Mouse (Mus musculus): ENCODE results near the gene Klf1. TPM values are rescaled to one million over a fixed set of nuclear protein-coding genes. Genes with fewer than 3 reads are reported as not detected.

Gene Klf1
- under 1 TPM in 1 of 2 experiments, not detected in 1; 0.67 TPM for total RNA-seq (2021)
- long read RNA-seq, experiment 1 = 0 reads
- long read RNA-seq, experiment 2, partial matches to known transcripts = 0 of 4 reads
- long read RNA-seq, experiment 2, other reads (novel, unspliced or antisense) = 0 of 4 reads

DNA sequence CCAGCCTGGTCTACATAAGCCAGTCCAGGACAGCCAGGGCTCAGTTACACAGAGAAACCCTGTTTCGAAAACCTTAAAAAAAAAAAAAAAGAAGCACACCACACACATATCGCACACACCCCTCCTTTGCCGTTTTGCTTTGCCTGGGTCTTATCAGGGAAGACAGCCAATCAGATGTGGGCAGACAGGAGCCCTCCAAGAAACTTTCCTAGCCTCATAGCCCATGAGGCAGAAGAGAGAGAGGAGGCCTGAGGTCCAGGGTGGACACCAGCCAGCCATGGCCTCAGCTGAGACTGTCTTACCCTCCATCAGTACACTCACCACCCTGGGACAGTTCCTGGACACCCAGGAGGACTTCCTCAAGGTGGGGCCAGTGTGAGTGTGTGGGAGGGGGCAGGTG is at the start of gene Klf1:
TSS of gene Klf1 (plus strand) at position 177 of the 400 bp plus-strand sequence.
- DNase-seq (ENCODE audit: low spot score in 2 of 2) = no peak

GRCm38 (mm10) chr8:84856434-84856833 is 45.3 kb upstream of the Klf1 start:
- DNase-seq (ENCODE audit: low spot score in 2 of 2) = no peak

DNA sequence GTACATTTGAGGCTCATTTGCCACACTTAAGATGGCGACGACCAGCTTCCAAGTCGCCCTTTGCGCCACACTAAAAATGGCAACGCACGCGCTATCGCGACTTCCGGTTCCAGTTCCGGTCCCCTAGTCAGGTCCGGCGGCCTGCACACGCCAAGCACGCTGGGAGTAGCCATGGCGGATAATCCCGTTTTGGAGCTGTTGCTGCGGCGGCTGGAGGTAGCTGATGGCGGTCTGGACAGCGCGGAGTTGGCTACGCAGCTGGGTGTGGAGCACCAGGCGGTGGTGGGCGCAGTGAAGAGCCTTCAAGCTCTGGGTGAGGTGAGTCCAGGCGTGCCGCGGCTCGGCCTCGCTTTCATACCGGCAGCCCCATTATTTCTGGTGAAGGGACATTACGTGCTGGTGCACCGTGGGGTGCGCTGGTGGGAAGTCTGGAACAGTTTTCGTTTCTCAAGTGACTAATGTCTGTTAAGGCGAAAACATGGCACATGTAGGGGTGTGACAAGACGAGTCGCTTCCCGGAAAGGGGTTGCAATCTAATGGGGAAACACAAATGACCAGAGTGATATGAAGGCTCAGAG is 44.8 kb upstream of the Klf1 start, which contains the start of gene Farsa:
TSS of gene Farsa (plus strand) at position 126 of the 578 bp plus-strand sequence.
- DNase-seq (ENCODE audit: low spot score in 2 of 2) = peak; percentile 82 to 93

GRCm38 (mm10) chr8:84871376-84872308 is 30.1 kb upstream of the Klf1 start, which contains the start of gene Syce2:
Gene Syce2, plus strand, starts transcription at chr8:84872111.
- DNase-seq (ENCODE audit: low spot score in 2 of 2) = peak; percentile 63 to 84

DNA sequence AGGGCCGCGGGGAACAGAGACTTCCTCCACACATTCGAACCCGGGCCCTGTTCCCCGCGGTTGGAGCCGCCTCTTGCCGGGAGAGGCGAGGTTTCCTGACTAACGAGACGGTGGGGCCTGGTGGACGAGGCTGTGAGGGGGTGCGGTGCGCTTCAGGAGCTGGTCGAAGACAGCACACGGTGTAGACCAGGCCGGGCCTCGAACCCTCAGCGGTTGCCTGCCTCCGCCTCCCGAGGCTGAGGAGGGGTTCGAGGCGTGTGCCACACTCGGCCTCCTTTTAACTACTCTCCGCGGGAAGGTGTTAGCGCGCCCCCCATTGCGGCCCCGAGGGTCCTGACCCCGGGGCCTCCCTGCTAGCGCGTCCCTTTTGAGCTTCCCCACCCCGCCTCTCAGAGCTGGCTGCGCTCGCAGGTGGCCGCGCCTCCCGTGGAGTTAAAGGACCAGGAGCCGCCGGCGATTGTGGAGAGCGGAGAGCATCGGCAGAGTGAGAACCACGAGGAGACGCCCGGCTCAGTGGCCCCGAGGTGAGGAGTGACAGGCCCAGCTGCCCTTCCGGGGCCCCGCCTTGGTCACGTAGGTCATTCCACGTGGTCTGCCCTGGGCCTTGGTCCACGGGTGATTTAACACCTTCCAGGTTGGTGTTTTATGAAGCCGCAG is 29.3 kb upstream of the Klf1 start:
- DNase-seq (ENCODE audit: low spot score in 2 of 2) = peak; percentile 26 to 44

DNA sequence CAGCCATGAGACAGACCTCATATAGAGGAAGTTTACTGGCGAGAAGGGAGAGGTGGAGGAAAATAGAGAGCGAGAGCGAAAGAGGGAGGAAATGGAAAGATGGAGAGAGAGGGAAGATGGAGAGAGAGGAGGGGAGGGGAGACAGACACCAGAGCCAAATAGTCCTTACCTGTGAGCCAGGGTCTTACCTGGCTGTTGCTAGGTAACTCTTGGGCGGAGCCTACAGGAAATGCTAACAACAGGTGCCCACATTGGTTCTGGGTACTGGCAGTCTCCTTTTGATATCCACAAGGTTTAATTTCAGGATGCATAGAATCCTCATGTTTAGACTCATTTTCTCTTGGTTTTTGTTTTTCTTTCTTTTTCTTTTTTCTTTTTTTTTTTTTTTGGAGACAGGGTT is 28.7 kb upstream of the Klf1 start:
- DNase-seq (ENCODE audit: low spot score in 2 of 2) = no peak

GRCm38 (mm10) chr8:84874339-84874738 is 27.4 kb upstream of the Klf1 start:
- no peak for DNase-seq (ENCODE audit: low spot score in 2 of 2)

GRCm38 (mm10) chr8:84877297-84878035 is 24.3 kb upstream of the Klf1 start:
- DNase-seq (ENCODE audit: low spot score in 2 of 2) = no peak

- DNase-seq (ENCODE audit: low spot score in 2 of 2) = no peak
Observed at GRCm38 (mm10) chr8:84878915-84879314, 22.8 kb upstream of the Klf1 start.

DNA sequence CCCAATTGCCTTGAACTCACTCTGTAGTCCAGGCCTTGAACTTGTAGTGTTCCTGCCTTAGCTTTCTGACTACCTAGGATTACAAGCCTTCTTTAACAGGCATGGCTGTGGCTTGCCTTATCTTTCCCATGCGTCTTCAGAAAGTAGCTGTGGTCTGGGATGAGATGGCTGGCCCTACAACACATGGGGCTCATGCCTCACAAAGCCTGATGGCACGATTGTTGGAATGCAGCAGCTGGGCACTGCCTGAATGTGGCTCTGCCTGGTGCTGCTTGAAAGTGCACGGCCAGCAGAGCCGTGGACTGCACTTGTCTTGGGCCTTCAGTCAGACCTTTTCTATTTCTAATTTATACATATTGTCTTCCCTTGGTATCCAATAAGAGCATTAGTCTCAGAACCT is 17.0 kb upstream of the Klf1 start:
- DNase-seq (ENCODE audit: low spot score in 2 of 2) = no peak

GRCm38 (mm10) chr8:84888280-84888679 is 13.4 kb upstream of the Klf1 start:
- DNase-seq (ENCODE audit: low spot score in 2 of 2) = no peak

DNA sequence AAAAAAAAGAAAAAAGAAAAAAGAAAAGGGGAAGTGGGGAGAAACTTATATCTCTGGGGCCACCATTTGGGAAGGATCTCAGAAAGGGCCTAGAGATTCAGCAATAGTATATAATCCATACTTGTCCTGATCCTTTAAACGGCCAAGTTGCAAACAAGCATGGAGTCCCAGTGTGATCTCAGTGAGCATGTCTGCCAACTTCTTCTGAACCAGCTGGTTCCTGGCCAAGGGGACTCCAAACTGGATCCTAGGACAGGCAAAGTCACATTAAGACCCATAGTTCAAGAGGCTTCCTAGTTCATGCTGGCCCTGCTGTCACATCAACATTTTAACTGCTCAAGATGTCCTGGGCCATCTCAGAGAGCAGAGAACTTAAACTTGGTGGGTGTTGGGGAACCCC is 12.6 kb upstream of the Klf1 start:
- no peak for DNase-seq (ENCODE audit: low spot score in 2 of 2)

DNA sequence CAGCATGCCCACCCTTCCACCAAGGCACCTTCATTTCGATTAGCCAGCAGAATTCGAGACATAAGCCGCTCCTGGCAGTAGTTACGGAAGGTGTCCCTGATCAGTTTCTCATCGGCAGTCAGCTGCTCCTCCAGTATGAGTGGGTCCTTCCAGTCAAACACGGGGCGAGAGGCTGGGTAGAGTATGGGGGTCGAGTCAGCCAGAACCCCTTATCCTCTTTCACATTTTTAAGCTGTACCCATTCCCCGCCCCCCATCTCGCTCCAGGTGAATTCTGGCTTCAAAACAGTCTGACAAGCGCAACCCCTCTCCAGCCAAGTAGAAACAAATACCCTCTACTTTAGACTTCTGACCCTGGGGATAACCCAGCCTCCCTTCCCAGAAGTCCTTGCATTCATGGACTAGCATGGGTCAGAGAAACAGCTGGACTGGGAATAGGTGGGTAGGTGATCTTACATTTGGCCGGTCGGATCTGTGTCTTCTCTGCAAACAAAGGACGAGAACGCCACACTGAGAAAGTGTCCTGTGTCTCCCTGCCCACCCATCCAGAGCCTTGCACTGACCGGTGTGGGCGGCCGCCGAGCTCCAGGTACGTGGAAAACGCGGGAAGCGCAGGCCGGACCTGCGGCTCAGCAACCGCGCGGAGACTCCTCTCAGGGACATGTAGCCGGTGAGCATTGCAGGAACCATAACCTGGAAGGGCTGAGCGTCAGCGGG is 8.6 kb upstream of the Klf1 start:
- no peak for DNase-seq (ENCODE audit: low spot score in 2 of 2)

GRCm38 (mm10) chr8:84893709-84894134 is 8.0 kb upstream of the Klf1 start, which contains the start of gene Gcdh:
Gene Gcdh, minus strand, starts transcription at chr8:84893921.
- DNase-seq (ENCODE audit: low spot score in 2 of 2) = peak; percentile 58 to 86

DNA sequence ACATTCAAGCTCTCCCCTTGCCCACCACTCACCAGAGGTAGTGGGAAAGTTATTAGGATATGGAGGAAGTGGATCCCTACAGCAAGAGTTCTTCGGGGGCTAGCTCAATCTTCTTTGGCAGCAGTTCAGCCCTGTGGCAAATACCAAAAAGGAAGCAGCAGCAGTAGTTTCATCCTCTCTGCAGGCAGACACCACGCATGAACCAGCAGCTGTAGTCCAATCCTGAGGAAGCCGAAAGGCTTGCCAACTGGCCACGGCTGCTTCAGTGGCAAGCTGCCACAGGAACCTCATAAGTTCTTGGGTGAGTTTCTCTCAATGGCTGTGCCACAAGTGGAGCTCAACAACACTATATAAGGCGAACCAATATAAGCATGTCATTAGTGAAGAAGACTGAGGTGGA is 5.8 kb upstream of the Klf1 start:
- DNase-seq (ENCODE audit: low spot score in 2 of 2) = no peak

DNA sequence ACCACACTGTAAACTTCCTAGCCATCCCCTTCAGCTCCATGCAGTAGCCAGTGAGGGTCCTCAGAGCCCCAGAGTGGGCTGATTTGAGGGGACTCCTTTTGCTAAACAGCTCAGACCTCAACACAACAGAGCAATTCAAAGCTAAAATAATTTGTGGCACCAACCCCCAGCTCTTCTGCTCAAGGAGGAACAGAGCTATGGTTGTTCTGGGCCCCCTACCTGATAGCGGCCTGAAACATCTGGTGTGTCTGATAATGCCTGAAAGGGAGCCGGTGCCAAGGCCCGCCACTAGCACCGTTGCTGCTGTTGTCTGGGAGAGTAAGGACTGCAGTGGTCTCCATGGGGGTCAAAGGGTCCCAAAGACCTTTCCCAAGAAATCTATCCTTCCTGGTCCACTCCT is 657 bp upstream of the Klf1 start:
- DNase-seq (ENCODE audit: low spot score in 2 of 2) = no peak

DNA sequence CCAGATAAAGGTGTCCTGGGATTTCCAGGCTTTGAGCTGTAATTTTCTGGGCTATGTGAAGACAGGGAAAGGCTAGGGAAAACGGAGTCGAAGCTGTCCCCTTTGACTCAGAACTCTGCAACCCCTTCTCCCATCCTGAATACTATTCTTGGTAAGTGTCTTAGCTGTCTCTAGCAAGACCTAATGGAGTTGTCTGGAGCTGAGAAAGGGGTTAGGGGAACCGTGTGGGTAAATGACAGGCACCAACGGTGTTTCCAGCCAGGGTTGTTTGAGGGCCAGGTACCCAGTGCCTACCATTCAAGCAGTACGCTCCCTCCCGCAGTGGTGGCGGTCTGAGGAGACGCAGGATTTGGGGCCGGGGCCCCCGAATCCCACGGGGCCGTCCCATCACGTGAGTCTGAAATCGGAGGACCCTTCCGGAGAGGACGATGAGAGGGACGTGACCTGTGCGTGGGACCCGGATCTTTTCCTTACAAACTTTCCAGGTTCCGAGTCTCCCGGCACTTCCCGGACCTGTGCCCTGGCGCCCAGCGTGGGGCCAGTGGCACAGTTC is 715 bp downstream of the Klf1 start:
- no peak for DNase-seq (ENCODE audit: low spot score in 2 of 2)

GRCm38 (mm10) chr8:84902920-84903661 is 1.4 kb downstream of the Klf1 start:
- peak; percentile 87 to 93 for DNase-seq (ENCODE audit: low spot score in 2 of 2)

DNA sequence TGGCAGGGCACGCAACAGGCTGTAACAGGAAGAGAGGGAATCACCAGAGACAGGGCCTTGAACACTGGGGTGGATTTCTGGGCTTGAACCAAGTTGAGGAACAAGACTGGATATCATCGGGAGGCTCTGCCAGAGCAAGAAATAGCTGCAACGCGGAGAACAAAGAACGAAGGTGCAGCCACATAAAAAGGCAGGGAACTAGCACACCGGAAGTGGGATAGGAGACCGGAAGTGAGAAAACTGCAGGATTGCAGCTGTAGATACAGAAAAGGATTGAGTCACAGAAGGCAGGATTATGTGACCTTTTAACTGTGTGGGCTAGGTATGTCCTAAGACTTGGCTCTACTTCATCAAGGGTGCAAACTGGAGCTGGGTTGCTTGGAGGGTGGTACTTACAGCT is 2.6 kb downstream of the Klf1 start:
- DNase-seq (ENCODE audit: low spot score in 2 of 2) = no peak
